Mouse (Mus musculus) cortical plate, adult 2 months (tissue): ENCODE results near the gene Sh3gl3.

Experiments used
- CTCF ChIP-seq: fragments of 200-500 bp; IDR thresholded peaks from 2 replicates; pipeline ENCODE4 v1.5.1; 2011; ENCODE audit warnings: mild to moderate bottlenecking, control low read depth, low read length; ENCODE audit not compliant: insufficient read depth; ENCODE audit errors: extremely low read depth
- POLR2A ChIP-seq: fragments of 200-500 bp; IDR thresholded peaks from 2 replicates; pipeline ENCODE4 v1.6.1; 2011; ENCODE audit warnings: mild to moderate bottlenecking, low read length, control low read depth; ENCODE audit not compliant: insufficient read depth; ENCODE audit errors: extremely low read depth

GRCm38 (mm10) chr7:82180919-82181318 lies 7.3 kb downstream of the Sh3gl3 start:
- TF ChIP-seq CTCF = no peak
- no peak for TF ChIP-seq POLR2A
